Mouse (Mus musculus): ENCODE results near the gene Pld2.

- no peak for TF ChIP-seq CTCF (IDR thresholded peaks at IDR 0.05; ENCODE audit: low read depth)
- TF ChIP-seq EP300 (IDR thresholded peaks at IDR 0.05; ENCODE audit: low read depth): no peak
Measured at GRCm38 (mm10) chr11:70578962-70579361, 39.1 kb downstream of the Pld2 start.
